Mouse (Mus musculus): ENCODE data around the gene Dact3. TPM values are rescaled to one million over a fixed set of nuclear protein-coding genes. Genes with fewer than 3 reads are reported as not detected.

The Dact3 gene
- polyA plus RNA-seq, 1 experiment from 2014 or later = 7.6 TPM

- Histone ChIP-seq H3K9me3 (ENCODE audit: control insufficient read depth, low read length) (no peaks in the 10 kb centered on the region), H3K27ac (replicated peaks; ENCODE audit: low read depth, low read length) (no peak overlapping the region), H3K27me3 (replicated peaks; ENCODE audit: control insufficient read depth, insufficient read depth, low read length) (no peaks in the 10 kb centered on the region), H3K36me3 (ENCODE audit: control insufficient read depth, insufficient read depth, low read length) (peaks cover 40% of the 10 kb centered on the region), H3K4me3 (ENCODE audit: low read depth, low read length) (no peak overlapping the region), H3K4me2 (ENCODE audit: low read depth, low read length) (no peak overlapping the region), H3K4me1 (ENCODE audit: control insufficient read depth, insufficient read depth, low read length) (peaks cover 24% of the 10 kb centered on the region), H3K9ac (ENCODE audit: low read depth, low read length) (no peak overlapping the region)
- no peak for ATAC-seq (ENCODE audit: low read depth)
- 92% methylated on average over 5 of the region's 5 CpGs for WGBS
- no peak for DNase-seq (ENCODE audit: low spot score)
These were observed 28.3 kb upstream of the Dact3 start for GRCm38 (mm10) chr7:16846775-16847174.

- ATAC-seq (ENCODE audit: low read depth) (no peak), DNase-seq (ENCODE audit: low spot score) (no peak)
- no peak overlapping the region for H3K4me2 ChIP-seq (ENCODE audit: low read depth, low read length)
- no peak overlapping the region for H3K27ac ChIP-seq (replicated peaks; ENCODE audit: low read depth, low read length)
- H3K9ac ChIP-seq (ENCODE audit: low read depth, low read length) = no peak overlapping the region
- H3K4me1 ChIP-seq (ENCODE audit: control insufficient read depth, insufficient read depth, low read length) = peaks cover 21% of the 10 kb centered on the region
- H3K9me3 ChIP-seq (ENCODE audit: control insufficient read depth, low read length) = no peaks in the 10 kb centered on the region
- no peak overlapping the region for H3K4me3 ChIP-seq (ENCODE audit: low read depth, low read length)
- peaks cover 43% of the 10 kb centered on the region for H3K36me3 ChIP-seq (ENCODE audit: control insufficient read depth, insufficient read depth, low read length)
- WGBS = 89% methylated on average over 19 of the region's 19 CpGs
- no peaks in the 10 kb centered on the region for H3K27me3 ChIP-seq (replicated peaks; ENCODE audit: control insufficient read depth, insufficient read depth, low read length)
These were observed 27.6 kb upstream of the Dact3 start for GRCm38 (mm10) chr7:16847507-16847906.

GRCm38 (mm10) chr7:16848579-16848978, 26.5 kb upstream of the Dact3 start:
- Histone ChIP-seq H3K4me3 (ENCODE audit: low read depth, low read length) (no peak overlapping the region), H3K27ac (replicated peaks; ENCODE audit: low read depth, low read length) (no peak overlapping the region), H3K27me3 (replicated peaks; ENCODE audit: control insufficient read depth, insufficient read depth, low read length) (no peaks in the 10 kb centered on the region), H3K4me1 (ENCODE audit: control insufficient read depth, insufficient read depth, low read length) (peaks cover 21% of the 10 kb centered on the region), H3K9ac (ENCODE audit: low read depth, low read length) (no peak overlapping the region), H3K4me2 (ENCODE audit: low read depth, low read length) (no peak overlapping the region), H3K36me3 (ENCODE audit: control insufficient read depth, insufficient read depth, low read length) (peaks cover 54% of the 10 kb centered on the region), H3K9me3 (ENCODE audit: control insufficient read depth, low read length) (no peaks in the 10 kb centered on the region)
- no peak for DNase-seq (ENCODE audit: low spot score)
- ATAC-seq (ENCODE audit: low read depth) = no peak
- WGBS = 29% methylated on average over 9 of the region's 17 CpGs

- no peak for ATAC-seq (ENCODE audit: low read depth)
- no peak for DNase-seq (ENCODE audit: low spot score)
These were observed 23.5 kb upstream of the Dact3 start for GRCm38 (mm10) chr7:16851636-16852035.

GRCm38 (mm10) chr7:16853302-16853831, 21.8 kb upstream of the Dact3 start:
- H3K27ac ChIP-seq (replicated peaks; ENCODE audit: low read depth, low read length) = no peak overlapping the region
- H3K9me3 ChIP-seq (ENCODE audit: control insufficient read depth, low read length) = no peaks in the 10 kb centered on the region
- no peak for DNase-seq (ENCODE audit: low spot score)
- 85% methylated on average over 14 of the region's 14 CpGs for WGBS
- H3K27me3 ChIP-seq (replicated peaks; ENCODE audit: control insufficient read depth, insufficient read depth, low read length) = no peaks in the 10 kb centered on the region
- H3K4me1 ChIP-seq (ENCODE audit: control insufficient read depth, insufficient read depth, low read length) = no peaks in the 10 kb centered on the region
- H3K9ac ChIP-seq (ENCODE audit: low read depth, low read length) = no peak overlapping the region
- ATAC-seq (ENCODE audit: low read depth) = no peak
- no peak overlapping the region for H3K4me2 ChIP-seq (ENCODE audit: low read depth, low read length)
- H3K36me3 ChIP-seq (ENCODE audit: control insufficient read depth, insufficient read depth, low read length) = peaks cover 85% of the 10 kb centered on the region
- no peak overlapping the region for H3K4me3 ChIP-seq (ENCODE audit: low read depth, low read length)

More at GRCm38 (mm10) chr7:16851636-16852035, 23.5 kb upstream of the Dact3 start:
- no peaks in the 10 kb centered on the region for H3K4me1 ChIP-seq (ENCODE audit: control insufficient read depth, insufficient read depth, low read length)
- 90% methylated on average over 4 of the region's 4 CpGs for WGBS
- H3K9me3 ChIP-seq (ENCODE audit: control insufficient read depth, low read length) = no peaks in the 10 kb centered on the region
- no peak overlapping the region for H3K9ac ChIP-seq (ENCODE audit: low read depth, low read length)
- no peak overlapping the region for H3K27ac ChIP-seq (replicated peaks; ENCODE audit: low read depth, low read length)
- H3K4me2 ChIP-seq (ENCODE audit: low read depth, low read length) = no peak overlapping the region
- H3K4me3 ChIP-seq (ENCODE audit: low read depth, low read length) = no peak overlapping the region
- no peaks in the 10 kb centered on the region for H3K27me3 ChIP-seq (replicated peaks; ENCODE audit: control insufficient read depth, insufficient read depth, low read length)
- H3K36me3 ChIP-seq (ENCODE audit: control insufficient read depth, insufficient read depth, low read length) = peaks cover 84% of the 10 kb centered on the region

- WGBS = 25% methylated on average over 17 of the region's 17 CpGs
These were observed 16.8 kb upstream of the Dact3 start for GRCm38 (mm10) chr7:16858336-16858735.

GRCm38 (mm10) chr7:16859902-16860651, 15.0 kb upstream of the Dact3 start:
- H3K9me3 ChIP-seq (ENCODE audit: control insufficient read depth, low read length) = no peaks in the 10 kb centered on the region
- H3K4me3 ChIP-seq (ENCODE audit: low read depth, low read length) = no peak overlapping the region
- H3K9ac ChIP-seq (ENCODE audit: low read depth, low read length) = no peak overlapping the region

More at GRCm38 (mm10) chr7:16858336-16858735, 16.8 kb upstream of the Dact3 start:
- H3K9me3 ChIP-seq (ENCODE audit: control insufficient read depth, low read length) = no peaks in the 10 kb centered on the region
- ATAC-seq (ENCODE audit: low read depth) (no peak), DNase-seq (ENCODE audit: low spot score) (no peak)
- no peaks in the 10 kb centered on the region for H3K27me3 ChIP-seq (replicated peaks; ENCODE audit: control insufficient read depth, insufficient read depth, low read length)
- peaks cover 81% of the 10 kb centered on the region for H3K36me3 ChIP-seq (ENCODE audit: control insufficient read depth, insufficient read depth, low read length)
- H3K27ac ChIP-seq (replicated peaks; ENCODE audit: low read depth, low read length) = no peak overlapping the region
- no peaks in the 10 kb centered on the region for H3K4me1 ChIP-seq (ENCODE audit: control insufficient read depth, insufficient read depth, low read length)
- no peak overlapping the region for H3K9ac ChIP-seq (ENCODE audit: low read depth, low read length)
- no peak overlapping the region for H3K4me2 ChIP-seq (ENCODE audit: low read depth, low read length)
- H3K4me3 ChIP-seq (ENCODE audit: low read depth, low read length) = no peak overlapping the region

GRCm38 (mm10) chr7:16867488-16867887, 7.6 kb upstream of the Dact3 start:
- H3K27ac ChIP-seq (replicated peaks; ENCODE audit: low read depth, low read length) = no peak overlapping the region
- no peak overlapping the region for H3K4me3 ChIP-seq (ENCODE audit: low read depth, low read length)
- WGBS = 91% methylated on average over 3 of the region's 3 CpGs

More at GRCm38 (mm10) chr7:16859902-16860651, 15.0 kb upstream of the Dact3 start:
- ATAC-seq (ENCODE audit: low read depth) = no peak
- Histone ChIP-seq H3K27me3 (replicated peaks; ENCODE audit: control insufficient read depth, insufficient read depth, low read length) (no peaks in the 10 kb centered on the region), H3K36me3 (ENCODE audit: control insufficient read depth, insufficient read depth, low read length) (peaks cover 81% of the 10 kb centered on the region), H3K27ac (replicated peaks; ENCODE audit: low read depth, low read length) (no peak overlapping the region), H3K4me1 (ENCODE audit: control insufficient read depth, insufficient read depth, low read length) (no peaks in the 10 kb centered on the region), H3K4me2 (ENCODE audit: low read depth, low read length) (no peak overlapping the region)
- DNase-seq (ENCODE audit: low spot score) = no peak
- 30% methylated on average over 5 of the region's 5 CpGs for WGBS

GRCm38 (mm10) chr7:16869497-16869896, 5.6 kb upstream of the Dact3 start:
- H3K4me2 ChIP-seq (ENCODE audit: low read depth, low read length) = peak overlapping the region; percentile 43
- H3K9ac ChIP-seq (ENCODE audit: low read depth, low read length) = peak overlapping the region; percentile 45
- H3K27ac ChIP-seq (replicated peaks; ENCODE audit: low read depth, low read length) = peak overlapping the region; percentile 58; the same call in 1 of the 2 replicates
- no peaks in the 10 kb centered on the region for H3K9me3 ChIP-seq (ENCODE audit: control insufficient read depth, low read length)
- 20% methylated on average over 16 of the region's 16 CpGs for WGBS
- no peaks in the 10 kb centered on the region for H3K4me1 ChIP-seq (ENCODE audit: control insufficient read depth, insufficient read depth, low read length)
- no peaks in the 10 kb centered on the region for H3K27me3 ChIP-seq (replicated peaks; ENCODE audit: control insufficient read depth, insufficient read depth, low read length)
- DNase-seq (ENCODE audit: low spot score) (peak; percentile 93), ATAC-seq (ENCODE audit: low read depth) (peak; percentile 96)
- peaks cover 50% of the 10 kb centered on the region for H3K36me3 ChIP-seq (ENCODE audit: control insufficient read depth, insufficient read depth, low read length)
- peak overlapping the region; percentile 20 for H3K4me3 ChIP-seq (ENCODE audit: low read depth, low read length)

More at GRCm38 (mm10) chr7:16867488-16867887, 7.6 kb upstream of the Dact3 start:
- peaks cover 66% of the 10 kb centered on the region for H3K36me3 ChIP-seq (ENCODE audit: control insufficient read depth, insufficient read depth, low read length)
- no peaks in the 10 kb centered on the region for H3K27me3 ChIP-seq (replicated peaks; ENCODE audit: control insufficient read depth, insufficient read depth, low read length)
- DNase-seq (ENCODE audit: low spot score) (no peak), ATAC-seq (ENCODE audit: low read depth) (no peak)
- no peak overlapping the region for H3K9ac ChIP-seq (ENCODE audit: low read depth, low read length)
- no peaks in the 10 kb centered on the region for H3K9me3 ChIP-seq (ENCODE audit: control insufficient read depth, low read length)
- no peak overlapping the region for H3K4me2 ChIP-seq (ENCODE audit: low read depth, low read length)
- H3K4me1 ChIP-seq (ENCODE audit: control insufficient read depth, insufficient read depth, low read length) = no peaks in the 10 kb centered on the region

Measured in embryonic facial prominence, embryonic 14.5 days (tissue).